ENCODE assay signal across 9 mouse cellular contexts in genomic region chr19:55941253-55942125, GRCm38 (mm10).
DNase-seq lines count a peak whose midpoint lies in the region; ATAC-seq and TF ChIP-seq lines count a peak whose summit lies in the region.
"Had no signal": no experiment of that assay in that cellular context is flagged by ENCODE, and none has a peak within 500 bp of the region (broad histone marks: within the 10 kb centered on the region; RNA-seq: fewer than 3 reads in every experiment).

No protein-coding gene starts in this region.

- peak overlapping the region; percentile 24 for H3K4me2 ChIP-seq in kidney, embryonic 14.5 days (replicated peaks; ENCODE audit: low read depth, low read length)
- peak overlapping the region; percentile 39 for H3K4me2 ChIP-seq in forebrain, embryonic 16.5 days (ENCODE audit: low read length)
- peak overlapping the region; percentile 63 for H3K4me2 ChIP-seq in liver, postnatal 0 days (ENCODE audit: low read depth, low read length)

- H3K4me3 ChIP-seq in kidney, embryonic 14.5 days (ENCODE audit: low read length), result no peak overlapping the region
- H3K4me3 ChIP-seq in forebrain, embryonic 16.5 days (replicated peaks; ENCODE audit: low read length), result 0 out of 2 replicates have a peak overlapping the region, but pooled peaks have one; percentile 2
- peak overlapping the region; percentile 50 for H3K4me3 ChIP-seq in liver, postnatal 0 days (ENCODE audit: low read depth, low read length)

- TF ChIP-seq CTCF in liver, postnatal 0 days (IDR thresholded peaks at IDR 0.05; ENCODE audit: low read depth), result no peak

- WGBS in kidney, embryonic 14.5 days, result 51% methylated on average over 16 of the region's 16 CpGs
- 31% methylated on average over 16 of the region's 16 CpGs for WGBS in forebrain, embryonic 16.5 days
- WGBS in liver, postnatal 0 days (ENCODE audit: insufficient replicate concordance), result 60% methylated on average over 16 of the region's 16 CpGs

- no peaks in the 10 kb centered on the region for H3K9me3 ChIP-seq in kidney, embryonic 14.5 days (ENCODE audit: control insufficient read depth, low read length)
- 0 out of 2 replicates have a peak, but pooled peaks cover 2% of the 10 kb centered on the region for H3K9me3 ChIP-seq in forebrain, embryonic 16.5 days (ENCODE audit: control insufficient read depth, low read length)
- no peaks in the 10 kb centered on the region for H3K9me3 ChIP-seq in liver, postnatal 0 days (ENCODE audit: low read length)

- TF ChIP-seq EP300 in liver, postnatal 0 days (IDR thresholded peaks at IDR 0.05; ENCODE audit: low read depth), result peak; percentile 97

- H3K27ac ChIP-seq in kidney, embryonic 14.5 days (ENCODE audit: low read depth, low read length), result no peak overlapping the region
- H3K27ac ChIP-seq in forebrain, embryonic 16.5 days (ENCODE audit: low read length), result no peak overlapping the region
- peak overlapping the region; percentile 93 for H3K27ac ChIP-seq in liver, postnatal 0 days (ENCODE audit: low read depth)

- H3K36me3 ChIP-seq in kidney, embryonic 14.5 days (ENCODE audit: control insufficient read depth, insufficient read depth, low read length), result no peaks in the 10 kb centered on the region
- no peaks in the 10 kb centered on the region for H3K36me3 ChIP-seq in forebrain, embryonic 16.5 days (ENCODE audit: control insufficient read depth, insufficient read depth)
- H3K36me3 ChIP-seq in liver, postnatal 0 days (replicated peaks; ENCODE audit: insufficient read depth, low read length), result no peaks in the 10 kb centered on the region

- no peaks in the 10 kb centered on the region; the same call in 1 of the 2 replicates for H3K4me1 ChIP-seq in kidney, embryonic 14.5 days (ENCODE audit: control insufficient read depth, insufficient read depth, low read length)
- peaks cover 17% of the 10 kb centered on the region for H3K4me1 ChIP-seq in forebrain, embryonic 16.5 days (replicated peaks; ENCODE audit: control insufficient read depth, insufficient read depth, low read length)
- H3K4me1 ChIP-seq in liver, postnatal 0 days (ENCODE audit: insufficient read depth), result peaks cover 33% of the 10 kb centered on the region

- H3K27me3 ChIP-seq in kidney, embryonic 14.5 days (ENCODE audit: control insufficient read depth, insufficient read depth, low read length), result no peaks in the 10 kb centered on the region
- H3K27me3 ChIP-seq in forebrain, embryonic 16.5 days (replicated peaks; ENCODE audit: control insufficient read depth, insufficient read depth, low read length), result peaks cover 4% of the 10 kb centered on the region; the same call in 1 of the 2 replicates
- H3K27me3 ChIP-seq in liver, postnatal 0 days (ENCODE audit: insufficient read depth, low read length), result no peaks in the 10 kb centered on the region

- H3K9ac ChIP-seq in kidney, embryonic 14.5 days (ENCODE audit: low read depth, low read length), result no peak overlapping the region; the same call in 1 of the 2 replicates
- 0 out of 2 replicates have a peak overlapping the region, but pooled peaks have one; percentile 4 for H3K9ac ChIP-seq in forebrain, embryonic 16.5 days (replicated peaks; ENCODE audit: low read depth, low read length)
- peak overlapping the region; percentile 61 for H3K9ac ChIP-seq in liver, postnatal 0 days (replicated peaks)

- no peak for DNase-seq in kidney, postnatal 25 days
- DNase-seq in c-Kit-positive CD71-positive TER-119-positive erythroid progenitor cells, embryonic 14.5 days (ENCODE audit: low spot score), result peak; percentile 88
- peak; percentile 71 for DNase-seq in liver, postnatal 0 days
- DNase-seq in gastrocnemius, postnatal 10 days, result no peak
- no peak for DNase-seq in layer of hippocampus, adult 11-12 months (ENCODE audit: low spot score)
- no peak for DNase-seq in frontal cortex, postnatal 14 days (ENCODE audit: low spot score in 2 of 2)
- DNase-seq: kidney, adult 9 months had no signal

- ATAC-seq in kidney, embryonic 14.5 days (ENCODE audit: low FRiP score, low TSS enrichment), result 0 out of 2 replicates have a peak, but pooled peaks have one; percentile 64
- ATAC-seq in forebrain, embryonic 16.5 days, result peak; percentile 75; the same call in 1 of the 2 replicates
- peak; percentile 95 for ATAC-seq in liver, postnatal 0 days

Comparison
In these comparisons a context has a peak if more than half of its experiments do, and no peak if none do; other contexts are left out.
1. DNase-seq: peak in c-Kit-positive CD71-positive TER-119-positive erythroid progenitor cells, embryonic 14.5 days (single experiment) and liver, postnatal 0 days (single experiment); none in kidney, postnatal 25 days (0 of 2), gastrocnemius, postnatal 10 days (single experiment), layer of hippocampus, adult 11-12 months (single experiment) and frontal cortex, postnatal 14 days (0 of 2).
2. Peak in every context shown above with its lines, with median percentiles within 50 percentile points of each other: ATAC-seq and H3K4me2 ChIP-seq.